Mouse (Mus musculus): Measurements from ENCODE around the gene Prpf6. TPM values are rescaled to one million over a fixed set of nuclear protein-coding genes. Genes with fewer than 3 reads are reported as not detected.

The Prpf6 gene
- polyA plus RNA-seq, 1 experiment from 2014 or later = 38.9 TPM

GRCm38 (mm10) chr2:181581016-181581401 lies 10.7 kb upstream of the Prpf6 start:
- Histone ChIP-seq H3K9me3 (replicated peaks) (no peaks in the 10 kb centered on the region), H3K27ac (peak overlapping the region; percentile 97), H3K27me3 (no peaks in the 10 kb centered on the region), H3K9ac (peak overlapping the region; percentile 91), H3K4me1 (replicated peaks) (peaks cover 39% of the 10 kb centered on the region), H3K36me3 (peaks cover 22% of the 10 kb centered on the region), H3K4me2 (peak overlapping the region; percentile 90), H3K4me3 (peak overlapping the region; percentile 85)
- peak; percentile 78 for ATAC-seq (replicated peaks; ENCODE audit: insufficient number of reproducible peaks, insufficient read depth, low FRiP score, low read depth)
- WGBS = under 1% methylated on average over 11 of the region's 11 CpGs

- Histone ChIP-seq H3K27ac (peak overlapping the region; percentile 97), H3K9ac (peak overlapping the region; percentile 91), H3K9me3 (replicated peaks) (no peaks in the 10 kb centered on the region), H3K27me3 (no peaks in the 10 kb centered on the region), H3K4me3 (peak overlapping the region; percentile 85), H3K36me3 (peaks cover 28% of the 10 kb centered on the region), H3K4me1 (replicated peaks) (peaks cover 39% of the 10 kb centered on the region), H3K4me2 (peak overlapping the region; percentile 90)
- peak; percentile 82 for ATAC-seq (replicated peaks; ENCODE audit: insufficient number of reproducible peaks, insufficient read depth, low FRiP score, low read depth)
- under 1% methylated on average over 49 of the region's 49 CpGs for WGBS
Observed at GRCm38 (mm10) chr2:181581402-181582120, 10.1 kb upstream of the Prpf6 start.

- Histone ChIP-seq H3K27ac (peak overlapping the region; percentile 97; the same call in 1 of the 2 replicates), H3K4me3 (peak overlapping the region; percentile 85; the same call in 1 of the 2 replicates), H3K9ac (peak overlapping the region; percentile 91; the same call in 1 of the 2 replicates)
Observed at GRCm38 (mm10) chr2:181582358-181582757, 9.3 kb upstream of the Prpf6 start.

GRCm38 (mm10) chr2:181582939-181583338 lies 8.7 kb upstream of the Prpf6 start:
- peaks cover 34% of the 10 kb centered on the region for H3K4me1 ChIP-seq (replicated peaks)
- no peak overlapping the region for H3K27ac ChIP-seq
- no peak for ATAC-seq (replicated peaks; ENCODE audit: insufficient number of reproducible peaks, insufficient read depth, low FRiP score, low read depth)
- no peaks in the 10 kb centered on the region for H3K27me3 ChIP-seq
- 77% methylated on average over 1 of the region's 1 CpGs for WGBS
- no peak overlapping the region for H3K4me2 ChIP-seq
- H3K4me3 ChIP-seq = no peak overlapping the region
- no peak overlapping the region for H3K9ac ChIP-seq
- no peaks in the 10 kb centered on the region for H3K9me3 ChIP-seq (replicated peaks)
- peaks cover 41% of the 10 kb centered on the region for H3K36me3 ChIP-seq

More at GRCm38 (mm10) chr2:181582358-181582757, 9.3 kb upstream of the Prpf6 start:
- no peak for ATAC-seq (replicated peaks; ENCODE audit: insufficient number of reproducible peaks, insufficient read depth, low FRiP score, low read depth)
- 79% methylated on average over 2 of the region's 2 CpGs for WGBS
- Histone ChIP-seq H3K9me3 (replicated peaks) (no peaks in the 10 kb centered on the region), H3K27me3 (no peaks in the 10 kb centered on the region), H3K4me2 (peak overlapping the region; percentile 90), H3K36me3 (peaks cover 36% of the 10 kb centered on the region), H3K4me1 (replicated peaks) (peaks cover 39% of the 10 kb centered on the region)

- peaks cover 48% of the 10 kb centered on the region for H3K36me3 ChIP-seq
- WGBS = 84% methylated on average over 3 of the region's 3 CpGs
- no peak overlapping the region for H3K4me2 ChIP-seq
- peaks cover 27% of the 10 kb centered on the region for H3K4me1 ChIP-seq (replicated peaks)
- H3K4me3 ChIP-seq = no peak overlapping the region
- no peak for ATAC-seq (replicated peaks; ENCODE audit: insufficient number of reproducible peaks, insufficient read depth, low FRiP score, low read depth)
- H3K27me3 ChIP-seq = no peaks in the 10 kb centered on the region
- H3K9me3 ChIP-seq (replicated peaks) = no peaks in the 10 kb centered on the region
- H3K9ac ChIP-seq = no peak overlapping the region
- H3K27ac ChIP-seq = no peak overlapping the region
Observed at GRCm38 (mm10) chr2:181583460-181584257, 8.0 kb upstream of the Prpf6 start.

GRCm38 (mm10) chr2:181584411-181584942 lies 7.2 kb upstream of the Prpf6 start, which contains the start of gene Uckl1:
TSS of gene Uckl1 (minus strand) at chr2:181584892.
- Histone ChIP-seq H3K27ac (no peak within 1 kb of the TSS), H3K36me3 (peaks cover 56% of the 10 kb centered on the region), H3K4me3 (no peak within 1 kb of the TSS), H3K4me1 (replicated peaks) (peaks cover 19% of the 10 kb centered on the region), H3K9ac (no peak within 1 kb of the TSS), H3K9me3 (replicated peaks) (no peaks in the 10 kb centered on the region), H3K4me2 (no peak within 1 kb of the TSS), H3K27me3 (no peaks in the 10 kb centered on the region)
- WGBS = 90% methylated on average over 4 of the region's 4 CpGs
- no peak for ATAC-seq (replicated peaks; ENCODE audit: insufficient number of reproducible peaks, insufficient read depth, low FRiP score, low read depth)

- no peaks in the 10 kb centered on the region for H3K9me3 ChIP-seq (replicated peaks)
- H3K27ac ChIP-seq = no peak overlapping the region
- H3K36me3 ChIP-seq = peaks cover 65% of the 10 kb centered on the region
- H3K4me1 ChIP-seq (replicated peaks) = peaks cover 8% of the 10 kb centered on the region
- H3K9ac ChIP-seq = no peak overlapping the region
- 87% methylated on average over 5 of the region's 5 CpGs for WGBS
- H3K27me3 ChIP-seq = no peaks in the 10 kb centered on the region
- no peak overlapping the region for H3K4me3 ChIP-seq
- no peak overlapping the region for H3K4me2 ChIP-seq
- ATAC-seq (replicated peaks; ENCODE audit: insufficient number of reproducible peaks, insufficient read depth, low FRiP score, low read depth) = no peak
Observed at GRCm38 (mm10) chr2:181585506-181585905, 6.2 kb upstream of the Prpf6 start.

GRCm38 (mm10) chr2:181586124-181586523 lies 5.5 kb upstream of the Prpf6 start:
- no peak for ATAC-seq (replicated peaks; ENCODE audit: insufficient number of reproducible peaks, insufficient read depth, low FRiP score, low read depth)
- Histone ChIP-seq H3K36me3 (peaks cover 66% of the 10 kb centered on the region), H3K27ac (no peak overlapping the region), H3K9ac (no peak overlapping the region), H3K27me3 (no peaks in the 10 kb centered on the region), H3K4me2 (no peak overlapping the region), H3K4me1 (replicated peaks) (peaks cover 5% of the 10 kb centered on the region; the same call in 1 of the 2 replicates), H3K9me3 (replicated peaks) (no peaks in the 10 kb centered on the region), H3K4me3 (no peak overlapping the region)
- 94% methylated on average over 3 of the region's 3 CpGs for WGBS

GRCm38 (mm10) chr2:181587796-181588195 lies 3.9 kb upstream of the Prpf6 start:
- ATAC-seq (replicated peaks; ENCODE audit: insufficient number of reproducible peaks, insufficient read depth, low FRiP score, low read depth) = no peak
- Histone ChIP-seq H3K36me3 (peaks cover 66% of the 10 kb centered on the region), H3K27ac (no peak overlapping the region), H3K4me1 (replicated peaks) (peaks cover 9% of the 10 kb centered on the region), H3K9ac (no peak overlapping the region), H3K4me3 (no peak overlapping the region), H3K4me2 (no peak overlapping the region), H3K9me3 (replicated peaks) (no peaks in the 10 kb centered on the region), H3K27me3 (no peaks in the 10 kb centered on the region)
- WGBS = 81% methylated on average over 6 of the region's 6 CpGs

GRCm38 (mm10) chr2:181588229-181588780 lies 3.4 kb upstream of the Prpf6 start:
- no peak for ATAC-seq (replicated peaks; ENCODE audit: insufficient number of reproducible peaks, insufficient read depth, low FRiP score, low read depth)
- 89% methylated on average over 11 of the region's 11 CpGs for WGBS
- H3K9ac ChIP-seq = no peak overlapping the region
- H3K36me3 ChIP-seq = peaks cover 66% of the 10 kb centered on the region
- H3K4me2 ChIP-seq = no peak overlapping the region
- no peak overlapping the region for H3K4me3 ChIP-seq
- H3K4me1 ChIP-seq (replicated peaks) = peaks cover 13% of the 10 kb centered on the region
- H3K27me3 ChIP-seq = no peaks in the 10 kb centered on the region
- no peaks in the 10 kb centered on the region for H3K9me3 ChIP-seq (replicated peaks)
- H3K27ac ChIP-seq = no peak overlapping the region
